Mouse (Mus musculus): ENCODE results near the gene H1fx.
"Not testable (repeated sequence)": the region's sequence is repeated elsewhere in the genome, so short reads cannot be mapped to it uniquely, and the experiment has no call there.

Gene H1fx

GRCm38 (mm10) chr6:87981030-87981485 lies 379 bp downstream of the H1fx start:
- DNase-seq (ENCODE audit: extremely low spot score, low spot score) = peak; percentile 75

DNA sequence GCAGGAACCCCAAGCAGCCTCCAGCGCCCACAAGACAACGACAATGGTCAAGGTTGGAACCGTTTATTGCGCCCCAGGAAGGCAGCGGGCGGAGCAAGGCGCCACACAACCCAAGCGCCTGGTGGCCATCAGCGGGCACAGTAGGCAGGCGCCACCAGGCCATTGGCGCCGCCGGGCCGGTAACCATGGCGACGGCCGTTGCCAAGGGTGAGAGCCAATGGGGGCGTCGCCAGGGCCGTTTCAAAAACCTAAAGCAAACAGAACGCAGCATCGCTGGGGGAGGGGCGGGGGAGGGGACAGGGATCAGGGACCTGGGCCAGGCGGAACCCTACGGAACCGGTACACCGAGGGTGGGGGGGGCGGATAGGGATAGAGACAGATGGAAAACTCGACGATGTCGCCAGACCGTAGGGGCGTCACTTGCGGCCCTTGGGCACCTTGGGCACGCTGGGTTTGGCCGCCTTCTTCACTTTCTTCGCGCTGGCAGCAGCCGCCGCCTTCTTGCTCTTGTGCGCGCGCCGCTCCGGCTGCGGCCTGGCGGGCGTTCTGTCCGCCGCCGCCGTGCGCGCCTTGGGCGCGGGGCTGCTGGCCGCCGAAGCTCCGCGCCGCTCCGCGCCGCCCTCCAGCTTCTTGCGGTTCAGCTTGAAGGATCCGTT lies 935 bp downstream of the H1fx start:
- peak; percentile 94 for DNase-seq (ENCODE audit: extremely low spot score, low spot score)

DNA sequence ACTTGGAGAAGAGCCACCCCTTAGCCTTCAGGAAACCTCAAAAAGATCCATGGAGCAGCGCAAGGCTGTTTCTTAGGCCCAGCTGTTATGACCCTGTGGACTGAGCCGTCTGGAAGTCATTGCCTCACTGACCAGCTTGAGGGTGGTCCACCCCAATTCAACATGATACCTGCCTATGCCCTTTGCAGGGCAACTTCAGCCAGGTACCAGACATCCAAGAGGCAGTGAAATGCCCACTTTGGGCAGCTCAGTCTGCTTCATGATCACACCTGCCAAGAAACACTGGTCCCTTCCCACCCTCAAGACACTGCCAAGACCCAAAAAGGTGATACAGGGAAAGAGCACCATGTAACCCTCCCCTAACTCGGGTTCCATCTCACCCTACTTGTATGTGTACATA lies 1.7 kb downstream of the H1fx start:
- no peak for DNase-seq (ENCODE audit: extremely low spot score, low spot score)

DNA sequence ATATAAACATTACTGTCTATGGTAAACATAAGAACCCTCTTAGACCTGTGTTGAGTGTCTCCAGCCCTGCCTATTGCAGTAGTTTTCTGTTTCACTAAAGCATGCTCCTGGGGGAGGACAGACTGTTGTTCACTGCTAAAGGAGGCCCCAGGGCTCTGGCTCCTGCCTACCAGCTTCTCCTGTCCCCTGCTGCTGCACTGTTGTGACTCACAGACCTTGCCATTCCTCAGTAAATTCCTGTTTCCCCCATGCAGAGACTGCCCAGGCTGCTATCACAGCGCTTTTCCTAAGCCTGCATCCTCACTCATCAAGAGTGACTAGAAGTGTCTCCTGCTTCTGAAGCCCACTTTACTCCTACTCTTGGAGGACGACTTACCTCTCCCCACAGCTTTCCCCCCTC lies 11.4 kb downstream of the H1fx start:
- DNase-seq (ENCODE audit: extremely low spot score, low spot score) = no peak

- not testable (repeated sequence) for DNase-seq (ENCODE audit: extremely low spot score, low spot score)
Measured at GRCm38 (mm10) chr6:87962457-87962856, 19.0 kb downstream of the H1fx start.

DNA sequence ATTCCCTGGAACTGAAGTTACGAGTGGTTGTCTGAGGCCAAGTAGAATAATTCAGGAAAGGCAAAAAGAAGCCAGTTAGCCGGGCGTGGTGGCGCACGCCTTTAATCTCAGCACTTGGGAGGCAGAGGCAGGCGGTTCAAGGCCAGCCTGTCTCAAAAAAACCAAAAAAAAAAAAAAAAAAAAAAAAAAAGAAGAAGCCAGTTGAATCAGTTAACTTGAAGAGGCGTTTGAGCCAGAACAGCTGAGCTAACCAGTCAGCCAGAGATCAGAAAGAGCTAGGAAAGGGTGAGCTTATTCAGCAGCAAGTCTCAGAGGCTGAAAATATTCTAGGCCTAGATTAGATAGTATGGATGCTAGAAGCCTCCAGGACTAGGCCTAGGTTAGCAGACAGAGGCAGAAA lies 39.3 kb downstream of the H1fx start:
- no peak for DNase-seq (ENCODE audit: extremely low spot score, low spot score)

GRCm38 (mm10) chr6:87938941-87939340 lies 42.5 kb downstream of the H1fx start:
- DNase-seq (ENCODE audit: extremely low spot score, low spot score) = no peak

DNA sequence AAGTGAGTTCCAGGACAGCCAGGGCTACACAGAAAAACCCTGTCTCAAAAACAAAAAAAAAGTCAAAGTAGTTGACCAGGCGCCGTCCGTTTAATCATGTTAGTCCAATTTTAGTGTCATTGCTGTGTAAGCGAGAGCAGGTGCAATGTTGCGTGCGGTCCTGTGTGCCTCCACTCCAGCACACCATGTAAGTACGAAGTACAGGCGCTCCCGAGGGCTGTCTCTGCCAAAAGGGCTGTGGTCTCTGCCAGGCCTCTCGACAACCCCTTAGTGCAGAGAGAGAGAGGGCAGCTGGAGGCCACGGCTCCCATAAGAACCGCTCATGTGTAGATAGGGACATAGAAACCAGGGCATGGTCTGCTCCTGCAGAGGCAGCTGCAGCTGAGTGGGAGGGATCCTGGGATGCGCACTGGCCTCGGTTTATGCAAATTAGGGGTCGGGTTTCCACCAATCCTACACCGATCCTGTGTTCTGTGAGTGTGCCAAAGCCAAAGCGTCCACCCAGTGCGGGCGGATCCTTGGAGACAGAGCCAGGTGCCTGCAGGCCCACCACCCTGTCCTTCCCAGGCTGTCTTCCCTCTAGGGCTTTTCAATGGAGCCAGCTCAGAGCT lies 44.2 kb downstream of the H1fx start:
- peak; percentile 68 for DNase-seq (ENCODE audit: extremely low spot score, low spot score)

DNA sequence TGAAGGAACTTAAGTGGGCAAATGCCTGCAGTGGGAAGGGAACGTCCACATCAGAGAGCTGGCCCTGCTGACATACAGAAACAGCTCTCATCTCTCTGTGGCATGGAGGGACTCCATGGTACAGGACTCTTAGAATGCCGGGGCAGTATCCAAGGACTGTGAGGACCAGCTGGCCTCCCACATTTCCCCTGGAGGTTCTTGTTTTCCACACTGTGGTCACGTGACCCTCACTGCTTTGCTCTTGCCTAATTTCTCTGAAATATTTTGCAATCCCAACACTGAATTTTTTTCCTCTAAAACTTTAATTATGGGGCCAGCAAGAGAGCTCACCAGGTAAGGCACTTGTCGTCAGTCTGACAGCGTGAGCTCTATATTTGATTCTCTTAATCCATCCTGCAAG lies 46.4 kb downstream of the H1fx start:
- DNase-seq (ENCODE audit: extremely low spot score, low spot score) = no peak

All from neural tube, embryonic 10.5 days (tissue).